Mouse (Mus musculus) forebrain, embryonic 11.5 days (tissue): Measurements from ENCODE around the gene Lyzl6. TPM values are rescaled to one million over a fixed set of nuclear protein-coding genes. Genes with fewer than 3 reads are reported as not detected.

Experiments
- ATAC-seq: fragments of 200-750 bp; cut with Nextera tagmentation; replicated peaks from 2 replicates; pipeline ENCODE4 v1.8.0; 2017; ENCODE audit warnings: moderate TSS enrichment; ENCODE audit not compliant: low FRiP score
- DNase-seq: peaks from one replicate; pipeline ENCODE4 v3.0.0-alpha.2; 2017; ENCODE audit warnings: low spot score
- H3K27ac ChIP-seq: fragments of 300-500 bp; sonication (generic); 2 replicates; pipeline ENCODE4 v1.5.1; 2014; ENCODE audit warnings: low read depth, low read length
- H3K27me3 ChIP-seq: fragments of 300-500 bp; sonication (generic); 2 replicates; pipeline ENCODE4 v1.6.1; 2014; ENCODE audit warnings: mild to moderate bottlenecking, low read length, mixed read lengths; ENCODE audit not compliant: control insufficient read depth, insufficient read depth
- H3K36me3 ChIP-seq: fragments of 300-500 bp; sonication (generic); 2 replicates; pipeline ENCODE4 v1.6.1; 2014; ENCODE audit warnings: mild to moderate bottlenecking, low read length, moderate library complexity, mixed read lengths; ENCODE audit not compliant: control insufficient read depth, insufficient read depth
- H3K4me1 ChIP-seq: fragments of 300-500 bp; sonication (generic); replicated peaks from 2 replicates; pipeline ENCODE4 v1.6.1; 2014; ENCODE audit warnings: low read length, mixed read lengths; ENCODE audit not compliant: control insufficient read depth, insufficient read depth
- H3K4me2 ChIP-seq: fragments of 300-500 bp; sonication (generic); 2 replicates; pipeline ENCODE4 v1.6.1; 2014; ENCODE audit warnings: low read depth, mild to moderate bottlenecking, low read length, moderate library complexity, mixed read lengths; ENCODE audit not compliant: severe bottlenecking
- H3K4me3 ChIP-seq: fragments of 300-500 bp; sonication (generic); 2 replicates; pipeline ENCODE4 v1.5.1; 2014; ENCODE audit warnings: low read depth, low read length
- H3K9ac ChIP-seq: fragments of 300-500 bp; sonication (generic); 2 replicates; pipeline ENCODE4 v1.6.1; 2014; ENCODE audit warnings: low read length
- H3K9me3 ChIP-seq: fragments of 300-500 bp; sonication (generic); 2 replicates; pipeline ENCODE4 v1.6.1; 2016; ENCODE audit warnings: low read length, mixed read lengths; ENCODE audit not compliant: control insufficient read depth
- WGBS: fragments of 180-500 bp; shearing (Covaris S2); extraction: QIAGEN DNeasy Blood & Tissue Kit; methylation state at CpG from one replicate; pipeline ENCODE4 v1.1.7; 2014; 5-methylcytosine and 5-hydroxymethylcytosine counted together
- polyA plus RNA-seq: library from polyadenylated mRNA; unstranded; fragments of >200 nt; fragmentation: Nextera tagmentation; extraction: Ambion mirVana; gene quantifications from 2 replicates; pipeline ENCODE4 v1.2.1, GENCODE M21; 2014

Gene Lyzl6
- polyA plus RNA-seq, 1 experiment from 2014 or later, result not detected

- peaks cover 6% of the 10 kb centered on the region; the same call in 1 of the 2 replicates for H3K27me3 ChIP-seq
- no peaks in the 10 kb centered on the region for H3K4me1 ChIP-seq
- ATAC-seq (no peak), DNase-seq (no peak)
- H3K9me3 ChIP-seq, result no peaks in the 10 kb centered on the region
- H3K4me3 ChIP-seq, result no peak overlapping the region
- no peak overlapping the region for H3K4me2 ChIP-seq
- WGBS, result 85% methylated on average over 3 of the region's 3 CpGs
- H3K36me3 ChIP-seq, result no peaks in the 10 kb centered on the region
- H3K9ac ChIP-seq, result no peak overlapping the region
- no peak overlapping the region for H3K27ac ChIP-seq
Measured at GRCm38 (mm10) chr11:103635481-103635880, 3.2 kb downstream of the Lyzl6 start.

- Histone ChIP-seq H3K9ac (no peak overlapping the region), H3K4me2 (no peak overlapping the region), H3K36me3 (no peaks in the 10 kb centered on the region), H3K27ac (no peak overlapping the region), H3K4me1 (no peaks in the 10 kb centered on the region), H3K9me3 (no peaks in the 10 kb centered on the region), H3K4me3 (no peak overlapping the region), H3K27me3 (peaks cover 3% of the 10 kb centered on the region; the same call in 1 of the 2 replicates)
- DNase-seq (no peak), ATAC-seq (no peak)
- WGBS, result 92% methylated on average over 7 of the region's 7 CpGs
Measured at GRCm38 (mm10) chr11:103634806-103635205, 3.9 kb downstream of the Lyzl6 start.

- no peaks in the 10 kb centered on the region for H3K9me3 ChIP-seq
- H3K4me2 ChIP-seq, result no peak overlapping the region
- WGBS, result 82% methylated on average over 23 of the region's 23 CpGs
- no peaks in the 10 kb centered on the region for H3K4me1 ChIP-seq
- H3K36me3 ChIP-seq, result no peaks in the 10 kb centered on the region
- no peak overlapping the region for H3K9ac ChIP-seq
- no peaks in the 10 kb centered on the region for H3K27me3 ChIP-seq
- H3K4me3 ChIP-seq, result no peak overlapping the region
- ATAC-seq (no peak), DNase-seq (no peak)
- H3K27ac ChIP-seq, result no peak overlapping the region
Measured at GRCm38 (mm10) chr11:103627453-103627852, 11.2 kb downstream of the Lyzl6 start.

GRCm38 (mm10) chr11:103621040-103621439, 17.6 kb downstream of the Lyzl6 start, which contains the start of gene Gm884:
Gene Gm884 (minus strand): TSS chr11:103621140.
- H3K36me3 ChIP-seq, result no peaks in the 10 kb centered on the region
- ATAC-seq (no peak), DNase-seq (no peak)
- no peaks in the 10 kb centered on the region for H3K4me1 ChIP-seq
- H3K9me3 ChIP-seq, result no peaks in the 10 kb centered on the region
- WGBS, result 84% methylated on average over 9 of the region's 9 CpGs
- H3K27me3 ChIP-seq, result no peaks in the 10 kb centered on the region
- H3K27ac ChIP-seq, result no peak within 1 kb of the TSS
- H3K9ac ChIP-seq, result no peak within 1 kb of the TSS
- no peak within 1 kb of the TSS for H3K4me2 ChIP-seq
- no peak within 1 kb of the TSS for H3K4me3 ChIP-seq

- WGBS, result 96% methylated on average over 2 of the region's 2 CpGs
- Histone ChIP-seq H3K4me3 (no peak overlapping the region), H3K27ac (no peak overlapping the region), H3K4me2 (no peak overlapping the region), H3K27me3 (no peaks in the 10 kb centered on the region), H3K4me1 (no peaks in the 10 kb centered on the region), H3K36me3 (no peaks in the 10 kb centered on the region), H3K9me3 (no peaks in the 10 kb centered on the region), H3K9ac (no peak overlapping the region)
- ATAC-seq (no peak), DNase-seq (no peak)
Measured at GRCm38 (mm10) chr11:103610772-103611171, 27.9 kb downstream of the Lyzl6 start.

- no peak overlapping the region for H3K9ac ChIP-seq
- H3K27ac ChIP-seq, result no peak overlapping the region
- no peak for DNase-seq
- no peak overlapping the region for H3K4me3 ChIP-seq
- no peaks in the 10 kb centered on the region for H3K9me3 ChIP-seq
- ATAC-seq, result no peak
- WGBS, result 69% methylated on average over 5 of the region's 5 CpGs
- no peaks in the 10 kb centered on the region for H3K36me3 ChIP-seq
- no peaks in the 10 kb centered on the region for H3K27me3 ChIP-seq
- H3K4me1 ChIP-seq, result no peaks in the 10 kb centered on the region
- H3K4me2 ChIP-seq, result no peak overlapping the region
Measured at GRCm38 (mm10) chr11:103606611-103607010, 32.1 kb downstream of the Lyzl6 start.

Other genes starting within 250 kb of the Lyzl6 start
- gene Plekhm1, start 226.2 kb downstream of the Lyzl6 start, polyA plus RNA-seq, result 10.1 and 11.3 TPM in 2 replicates
- not detected in 2 replicates for gene Lrrc37a, start 134.3 kb downstream of the Lyzl6 start, polyA plus RNA-seq
- not detected in 2 replicates for gene Gm884, start 17.8 kb downstream of the Lyzl6 start, polyA plus RNA-seq
- not detected in 2 replicates for gene Rprml, start 10.7 kb upstream of the Lyzl6 start, polyA plus RNA-seq
- gene Gosr2, start 59.0 kb upstream of the Lyzl6 start, polyA plus RNA-seq, result 86.7 and 94.9 TPM in 2 replicates
- 0.49 and 0.87 TPM in 2 replicates for gene Wnt9b, start 110.9 kb upstream of the Lyzl6 start, polyA plus RNA-seq
- 5.7 and 6.2 TPM in 2 replicates for gene Wnt3, start 135.3 kb upstream of the Lyzl6 start, polyA plus RNA-seq